Mouse (Mus musculus): ENCODE results near the gene Enkd1. TPM values are rescaled to one million over a fixed set of nuclear protein-coding genes. Genes with fewer than 3 reads are reported as not detected.
A peak's percentile ranks its signal among the peaks of the same experiment; 100 is the strongest.

Gene Enkd1
- total and polyA plus RNA-seq, 2 experiments from 2014 or later: 9.8 to 15.4 TPM

- Histone ChIP-seq H3K36me3 (ENCODE audit: insufficient read depth, low read length) (peaks cover 24% of the 10 kb centered on the region), H3K4me2 (ENCODE audit: low read depth, low read length, poor library complexity, severe bottlenecking) (peak overlapping the region; percentile 81), H3K4me1 (ENCODE audit: insufficient read depth, low read length) (peaks cover 7% of the 10 kb centered on the region), H3K9ac (replicated peaks; ENCODE audit: low read length, poor library complexity, severe bottlenecking) (peak overlapping the region; percentile 94), H3K27ac (ENCODE audit: low read depth, low read length) (peak overlapping the region; percentile 91), H3K27me3 (ENCODE audit: insufficient read depth, low read length) (no peaks in the 10 kb centered on the region), H3K4me3 (ENCODE audit: low read depth, low read length) (peak overlapping the region; percentile 71), H3K9me3 (ENCODE audit: low read length) (no peaks in the 10 kb centered on the region)
- peak; percentile 73 for ATAC-seq (ENCODE audit: low FRiP score)
- peak; percentile 56 for TF ChIP-seq CTCF (IDR thresholded peaks at IDR 0.05)
- WGBS: 5% methylated on average over 31 of the region's 40 CpGs
- DNase-seq (ENCODE audit: low spot score): peak; percentile 71
These were observed 13.8 kb downstream of the Enkd1 start for GRCm38 (mm10) chr8:105694051-105694799.

- Histone ChIP-seq H3K4me1 (ENCODE audit: insufficient read depth, low read length) (peaks cover 7% of the 10 kb centered on the region), H3K4me3 (ENCODE audit: low read depth, low read length) (peak overlapping the region; percentile 71), H3K27me3 (ENCODE audit: insufficient read depth, low read length) (no peaks in the 10 kb centered on the region), H3K27ac (ENCODE audit: low read depth, low read length) (peak overlapping the region; percentile 91), H3K9ac (replicated peaks; ENCODE audit: low read length, poor library complexity, severe bottlenecking) (peak overlapping the region; percentile 94), H3K36me3 (ENCODE audit: insufficient read depth, low read length) (peaks cover 21% of the 10 kb centered on the region), H3K4me2 (ENCODE audit: low read depth, low read length, poor library complexity, severe bottlenecking) (peak overlapping the region; percentile 81), H3K9me3 (ENCODE audit: low read length) (no peaks in the 10 kb centered on the region)
- TF ChIP-seq CTCF (IDR thresholded peaks at IDR 0.05): no peak
- peak; percentile 71 for ATAC-seq (ENCODE audit: low FRiP score)
- WGBS: 1% methylated on average over 17 of the region's 30 CpGs
- DNase-seq (ENCODE audit: low spot score): peak; percentile 79
These were observed 14.4 kb downstream of the Enkd1 start for GRCm38 (mm10) chr8:105693648-105694047.

GRCm38 (mm10) chr8:105692449-105693182 lies 15.4 kb downstream of the Enkd1 start:
- Histone ChIP-seq H3K4me1 (ENCODE audit: insufficient read depth, low read length) (peaks cover 7% of the 10 kb centered on the region), H3K9me3 (ENCODE audit: low read length) (no peaks in the 10 kb centered on the region), H3K4me2 (ENCODE audit: low read depth, low read length, poor library complexity, severe bottlenecking) (no peak overlapping the region), H3K27ac (ENCODE audit: low read depth, low read length) (no peak overlapping the region), H3K36me3 (ENCODE audit: insufficient read depth, low read length) (peaks cover 12% of the 10 kb centered on the region), H3K27me3 (ENCODE audit: insufficient read depth, low read length) (no peaks in the 10 kb centered on the region), H3K9ac (replicated peaks; ENCODE audit: low read length, poor library complexity, severe bottlenecking) (no peak overlapping the region), H3K4me3 (ENCODE audit: low read depth, low read length) (no peak overlapping the region)
- WGBS: 95% methylated on average over 11 of the region's 11 CpGs
- no peak for DNase-seq (ENCODE audit: low spot score)
- no peak for ATAC-seq (ENCODE audit: low FRiP score)
- TF ChIP-seq CTCF (IDR thresholded peaks at IDR 0.05): no peak

GRCm38 (mm10) chr8:105690978-105691377 lies 17.0 kb downstream of the Enkd1 start:
- no peak overlapping the region for H3K4me2 ChIP-seq (ENCODE audit: low read depth, low read length, poor library complexity, severe bottlenecking)
- no peak overlapping the region for H3K9ac ChIP-seq (replicated peaks; ENCODE audit: low read length, poor library complexity, severe bottlenecking)
- no peak for ATAC-seq (ENCODE audit: low FRiP score)
- H3K4me3 ChIP-seq (ENCODE audit: low read depth, low read length): no peak overlapping the region
- no peak overlapping the region for H3K27ac ChIP-seq (ENCODE audit: low read depth, low read length)
- H3K27me3 ChIP-seq (ENCODE audit: insufficient read depth, low read length): no peaks in the 10 kb centered on the region
- no peaks in the 10 kb centered on the region for H3K9me3 ChIP-seq (ENCODE audit: low read length)
- no peak for DNase-seq (ENCODE audit: low spot score)
- peaks cover 7% of the 10 kb centered on the region for H3K4me1 ChIP-seq (ENCODE audit: insufficient read depth, low read length)
- H3K36me3 ChIP-seq (ENCODE audit: insufficient read depth, low read length): no peaks in the 10 kb centered on the region
- no peak for TF ChIP-seq CTCF (IDR thresholded peaks at IDR 0.05)
- WGBS: 87% methylated on average over 14 of the region's 14 CpGs

DNA sequence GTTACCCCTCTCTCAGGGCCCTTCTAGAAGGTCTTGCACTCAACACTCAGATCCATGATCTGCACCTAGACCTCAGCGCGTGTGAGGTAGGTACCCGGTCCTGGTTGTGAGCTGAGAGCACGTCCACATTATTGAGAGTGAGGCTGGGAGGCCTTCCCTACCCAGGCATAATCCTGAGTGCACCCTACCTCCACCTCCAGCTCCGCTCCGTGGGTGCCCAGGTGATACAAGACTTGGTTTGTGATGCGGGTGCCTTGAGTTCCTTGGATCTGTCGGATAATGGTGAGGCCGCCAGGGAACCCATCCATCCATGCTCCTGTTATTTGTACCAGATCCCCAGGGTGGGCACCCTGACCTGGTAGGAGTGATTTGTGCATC lies 18.0 kb downstream of the Enkd1 start:
- no peak for ATAC-seq (ENCODE audit: low FRiP score)
- TF ChIP-seq CTCF (IDR thresholded peaks at IDR 0.05): no peak
- H3K4me3 ChIP-seq (ENCODE audit: low read depth, low read length): no peak overlapping the region
- H3K9me3 ChIP-seq (ENCODE audit: low read length): no peaks in the 10 kb centered on the region
- 91% methylated on average over 9 of the region's 9 CpGs for WGBS
- no peak for DNase-seq (ENCODE audit: low spot score)
- no peak overlapping the region for H3K9ac ChIP-seq (replicated peaks; ENCODE audit: low read length, poor library complexity, severe bottlenecking)
- no peaks in the 10 kb centered on the region for H3K27me3 ChIP-seq (ENCODE audit: insufficient read depth, low read length)
- H3K27ac ChIP-seq (ENCODE audit: low read depth, low read length): no peak overlapping the region
- H3K4me2 ChIP-seq (ENCODE audit: low read depth, low read length, poor library complexity, severe bottlenecking): no peak overlapping the region
- H3K36me3 ChIP-seq (ENCODE audit: insufficient read depth, low read length): no peaks in the 10 kb centered on the region
- peaks cover under 1% of the 10 kb centered on the region; the same call in 1 of the 2 replicates for H3K4me1 ChIP-seq (ENCODE audit: insufficient read depth, low read length)

Data from midbrain, postnatal 0 days (tissue).